Mouse (Mus musculus) liver, embryonic 11.5 days (tissue): ENCODE measurements at regions not wholly inside any gene's neighbourhood (a gene's known extent, or its start where the extent isn't known, plus 50 kb on each side); places are given as distances from the start of the nearest gene placed in this dataset. TPM values are rescaled to one million over a fixed set of nuclear protein-coding genes. Genes with fewer than 3 reads are reported as not detected.

Source experiments
- microRNA-seq: library from miRNA; unstranded; fragments of <30 nt; microRNA quantifications from one replicate; pipeline ENCODE4, GENCODE M21; 2017; ENCODE audit warnings: borderline number of aligned reads

Small RNA genes lying in the stretch of these regions (microRNA-seq; reads per million reads assigned to microRNA genes)
- gene Gm27460 (not detected), gene Gm28002 (not detected)
